Mouse (Mus musculus) hindbrain, postnatal 0 days (tissue): Measurements from ENCODE around the gene Snx4. TPM values are rescaled to one million over a fixed set of nuclear protein-coding genes. Genes with fewer than 3 reads are reported as not detected.

ENCODE experiments used
- ATAC-seq: fragments of 200-750 bp; cut with Nextera tagmentation; 2 replicates; pipeline ENCODE4 v1.8.0; 2017; ENCODE audit warnings: mild to moderate bottlenecking, moderate TSS enrichment, moderate library complexity
- DNase-seq: peaks from one replicate; pipeline ENCODE4 v3.0.0-alpha.2; 2015; ENCODE audit warnings: low spot score
- H3K27ac ChIP-seq: fragments of 300-500 bp; sonication (generic); 2 replicates; pipeline ENCODE4 v1.5.1; 2014; ENCODE audit warnings: mild to moderate bottlenecking
- H3K27me3 ChIP-seq: fragments of 300-500 bp; sonication (generic); 2 replicates; pipeline ENCODE4 v1.6.1; 2014; ENCODE audit warnings: low read length, mixed read lengths; ENCODE audit not compliant: insufficient read depth
- H3K36me3 ChIP-seq: fragments of 300-500 bp; sonication (generic); 2 replicates; pipeline ENCODE4 v1.6.1; 2014; ENCODE audit warnings: low read length, mixed read lengths; ENCODE audit not compliant: insufficient read depth
- H3K4me1 ChIP-seq: fragments of 300-500 bp; sonication (generic); 2 replicates; pipeline ENCODE4 v1.6.1; 2014; ENCODE audit warnings: antibody characterized with exemption, low read length, mixed read lengths; ENCODE audit not compliant: insufficient read depth
- H3K4me2 ChIP-seq: fragments of 300-500 bp; sonication (generic); 2 replicates; pipeline ENCODE4 v1.6.1; 2014; ENCODE audit warnings: low read depth, mild to moderate bottlenecking, low read length, moderate library complexity, mixed read lengths
- H3K4me3 ChIP-seq: fragments of 300-500 bp; sonication (generic); 2 replicates; pipeline ENCODE4 v1.5.1; 2014; ENCODE audit warnings: low read length
- H3K9ac ChIP-seq: fragments of 300-500 bp; sonication (generic); replicated peaks from 2 replicates; pipeline ENCODE4 v1.6.1; 2014; ENCODE audit warnings: mild to moderate bottlenecking, low read length, moderate library complexity, mixed read lengths
- H3K9me3 ChIP-seq: fragments of 300-500 bp; sonication (generic); 2 replicates; pipeline ENCODE4 v1.6.1; 2016; ENCODE audit warnings: low read length, mixed read lengths
- CTCF ChIP-seq: IDR thresholded peaks from 2 replicates; pipeline ENCODE4 v1.5.1; 2016; ENCODE audit warnings: antibody characterized with exemption, control low read depth, low read depth
- WGBS: fragments of 180-500 bp; shearing (Covaris S2); extraction: QIAGEN DNeasy Blood & Tissue Kit; methylation state at CpG from one replicate; pipeline ENCODE4 v1.1.7; 2014; 5-methylcytosine and 5-hydroxymethylcytosine counted together
- polyA plus RNA-seq: library from polyadenylated mRNA; unstranded; fragments of >200 nt; fragmentation: Nextera tagmentation; extraction: Ambion mirVana; gene quantifications from 2 replicates; pipeline ENCODE4 v1.2.1, GENCODE M21; 2015
- total RNA-seq: library from RNA; depleted of rRNA; stranded (reverse); fragments of >200 nt; gene quantifications from 2 replicates; pipeline ENCODE4 v1.2.3, GENCODE M21; 2014

The Snx4 gene
- total and polyA plus RNA-seq, 2 experiments from 2014 or later = 46.4 to 103 TPM

DNA sequence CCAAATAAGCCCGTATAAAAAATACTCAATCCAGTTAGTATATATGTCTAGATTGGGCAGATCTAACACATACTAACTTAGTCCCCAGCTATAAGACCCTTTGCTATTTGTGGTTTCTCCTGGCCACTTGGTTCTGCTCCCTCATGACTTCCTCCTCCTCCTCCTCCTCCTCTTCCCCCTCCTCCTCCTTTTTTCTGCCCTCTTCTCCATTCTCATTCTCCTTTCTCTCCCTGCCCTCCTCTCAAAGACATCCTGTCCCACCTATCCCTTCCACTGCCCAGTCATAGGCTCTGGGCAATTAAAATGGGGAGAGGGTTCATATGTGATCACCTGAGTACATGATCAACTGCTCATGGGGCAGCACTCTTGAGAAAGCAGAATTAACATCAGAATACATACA, 10.9 kb downstream of the Snx4 start:
- Histone ChIP-seq H3K27ac (no peak overlapping the region), H3K4me1 (no peaks in the 10 kb centered on the region), H3K36me3 (peaks cover 19% of the 10 kb centered on the region; the same call in 1 of the 2 replicates), H3K27me3 (no peaks in the 10 kb centered on the region), H3K4me3 (no peak overlapping the region), H3K4me2 (no peak overlapping the region), H3K9ac (no peak overlapping the region), H3K9me3 (no peaks in the 10 kb centered on the region)
- WGBS = 92% methylated on average over 1 of the region's 1 CpGs
- TF ChIP-seq CTCF = no peak
- DNase-seq (no peak), ATAC-seq (no peak)

DNA sequence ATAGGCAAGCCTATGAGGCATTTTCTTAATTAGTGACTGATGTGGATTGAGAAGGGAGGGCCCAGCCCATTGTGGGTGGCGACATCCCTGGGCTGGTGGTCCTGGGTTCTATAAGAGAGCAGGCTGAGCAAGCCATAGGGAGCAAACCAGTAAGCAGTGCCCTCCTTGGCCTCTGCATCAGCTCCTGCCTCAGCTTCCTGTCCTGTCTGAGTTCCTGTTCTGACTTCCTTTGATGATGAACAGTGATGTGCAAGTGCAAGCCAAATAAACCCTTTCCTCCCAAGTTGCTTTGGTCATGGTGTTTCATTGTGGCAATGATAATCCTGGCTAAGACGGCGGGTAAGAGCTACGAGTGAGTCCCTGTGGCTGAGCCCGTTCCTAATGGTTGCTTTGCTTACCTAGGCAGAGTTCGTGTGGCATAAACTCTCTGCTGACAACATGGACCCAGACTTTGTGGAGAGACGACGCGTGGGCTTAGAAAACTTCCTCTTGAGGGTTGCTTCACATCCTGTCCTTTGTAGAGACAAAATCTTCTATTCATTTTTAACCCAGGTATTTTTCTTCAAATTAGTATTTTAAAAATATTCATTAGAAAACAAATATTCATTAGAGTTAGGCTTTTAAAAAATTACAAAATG, 16.5 kb downstream of the Snx4 start:
- 93% methylated on average over 9 of the region's 9 CpGs for WGBS
- no peaks in the 10 kb centered on the region for H3K4me1 ChIP-seq
- no peaks in the 10 kb centered on the region for H3K9me3 ChIP-seq
- TF ChIP-seq CTCF = no peak
- no peaks in the 10 kb centered on the region for H3K27me3 ChIP-seq
- H3K36me3 ChIP-seq = peaks cover 40% of the 10 kb centered on the region; the same call in 1 of the 2 replicates
- DNase-seq = no peak
- no peak overlapping the region for H3K4me3 ChIP-seq
- H3K27ac ChIP-seq = no peak overlapping the region
- no peak overlapping the region for H3K4me2 ChIP-seq
- no peak for ATAC-seq
- no peak overlapping the region for H3K9ac ChIP-seq

DNA sequence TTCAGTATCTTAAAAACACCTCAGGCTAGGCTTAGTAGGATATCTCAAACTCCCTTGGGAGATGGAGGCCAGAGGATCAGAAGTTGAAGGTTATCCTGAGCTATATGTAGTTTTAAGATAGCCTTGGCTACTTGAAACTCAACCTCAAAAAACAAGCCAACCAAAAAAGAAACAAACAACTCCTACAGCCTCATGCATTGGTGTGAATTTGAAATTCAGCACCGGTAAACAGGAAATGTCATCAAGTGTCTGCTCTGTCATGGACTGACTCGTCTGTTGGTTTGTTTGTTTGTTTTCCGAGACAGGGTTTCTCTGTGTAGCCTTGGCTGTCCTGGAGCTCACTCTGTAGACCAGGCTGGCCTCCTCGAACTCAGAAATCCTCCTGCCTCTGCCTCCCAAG, 20.6 kb downstream of the Snx4 start:
- ATAC-seq = no peak
- H3K9me3 ChIP-seq = no peaks in the 10 kb centered on the region
- WGBS = 91% methylated on average over 4 of the region's 4 CpGs
- H3K4me3 ChIP-seq = no peak overlapping the region
- no peak for DNase-seq
- no peak for TF ChIP-seq CTCF
- H3K9ac ChIP-seq = no peak overlapping the region
- no peaks in the 10 kb centered on the region for H3K27me3 ChIP-seq
- no peak overlapping the region for H3K27ac ChIP-seq
- H3K4me2 ChIP-seq = no peak overlapping the region
- no peaks in the 10 kb centered on the region for H3K4me1 ChIP-seq
- H3K36me3 ChIP-seq = peaks cover 27% of the 10 kb centered on the region; the same call in 1 of the 2 replicates

DNA sequence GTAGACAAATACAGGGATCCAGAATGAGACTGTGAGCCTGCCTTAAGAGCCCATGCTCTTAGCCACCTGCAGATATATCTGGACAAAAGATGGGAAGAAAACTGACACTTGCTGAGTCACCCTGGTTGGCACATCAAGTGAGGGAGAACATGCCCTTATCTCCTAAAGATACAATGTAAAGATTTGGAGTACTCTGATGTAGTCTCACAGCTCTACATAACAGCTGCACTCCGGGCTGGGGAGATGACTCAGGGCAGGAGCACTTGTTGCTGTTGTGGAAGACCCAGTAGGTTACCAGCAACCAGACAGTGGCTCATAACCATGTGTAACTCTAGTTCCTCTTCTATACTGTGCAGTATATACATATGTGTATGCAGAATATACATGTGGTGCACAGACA, 31.8 kb downstream of the Snx4 start:
- no peaks in the 10 kb centered on the region for H3K9me3 ChIP-seq
- no peaks in the 10 kb centered on the region for H3K27me3 ChIP-seq
- ATAC-seq (no peak), DNase-seq (no peak)
- H3K4me2 ChIP-seq = no peak overlapping the region
- no peaks in the 10 kb centered on the region for H3K4me1 ChIP-seq
- H3K27ac ChIP-seq = no peak overlapping the region
- no peak overlapping the region for H3K9ac ChIP-seq
- peaks cover 40% of the 10 kb centered on the region for H3K36me3 ChIP-seq
- no peak overlapping the region for H3K4me3 ChIP-seq
- TF ChIP-seq CTCF = no peak
- 94% methylated on average over 1 of the region's 1 CpGs for WGBS

DNA sequence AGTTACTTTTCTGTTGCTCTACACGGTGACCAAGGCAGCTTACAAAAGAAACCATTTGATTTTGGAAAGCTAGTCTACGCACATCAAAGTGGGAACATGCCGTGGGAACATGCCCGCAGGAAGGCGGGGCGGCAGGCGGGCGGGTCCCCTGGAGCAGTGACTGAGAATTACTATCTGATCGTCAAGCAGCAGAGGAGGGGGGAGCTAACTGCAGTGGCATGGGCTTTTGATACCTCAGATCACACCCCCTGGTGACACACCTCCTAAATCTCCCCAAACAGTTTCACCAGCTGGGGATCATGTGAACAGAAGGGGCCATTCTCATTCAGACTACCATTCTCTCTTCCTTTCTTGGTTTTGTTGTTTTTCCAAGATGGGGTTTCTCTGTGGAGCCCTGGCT, 37.3 kb downstream of the Snx4 start:
- DNase-seq (no peak), ATAC-seq (no peak)
- Histone ChIP-seq H3K4me3 (no peak overlapping the region), H3K27me3 (no peaks in the 10 kb centered on the region), H3K9ac (no peak overlapping the region), H3K9me3 (no peaks in the 10 kb centered on the region), H3K36me3 (peaks cover 63% of the 10 kb centered on the region), H3K4me1 (no peaks in the 10 kb centered on the region), H3K27ac (no peak overlapping the region), H3K4me2 (no peak overlapping the region)
- no peak for TF ChIP-seq CTCF
- WGBS = 83% methylated on average over 9 of the region's 9 CpGs

DNA sequence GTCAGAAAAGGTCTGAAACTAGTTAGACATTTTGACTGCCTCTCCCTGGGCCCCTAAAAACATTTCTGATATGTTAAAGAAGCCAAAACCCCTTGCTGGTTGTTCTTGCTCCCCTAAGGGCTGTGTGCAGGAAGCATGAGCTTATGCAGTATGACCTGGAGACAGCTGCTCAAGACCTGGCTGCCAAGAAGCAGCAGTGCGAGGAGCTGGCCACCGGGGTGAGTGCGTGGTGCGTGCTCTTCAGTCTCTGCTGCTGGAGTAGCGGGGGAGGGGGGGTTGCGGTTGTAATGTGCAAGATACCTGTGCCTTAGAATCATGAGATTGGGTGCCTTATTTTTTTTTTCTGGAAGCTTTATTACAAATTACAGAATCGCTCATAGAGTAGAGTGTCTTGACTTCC, 38.7 kb downstream of the Snx4 start:
- Histone ChIP-seq H3K27ac (no peak overlapping the region), H3K4me2 (no peak overlapping the region), H3K27me3 (no peaks in the 10 kb centered on the region), H3K9ac (no peak overlapping the region), H3K4me3 (no peak overlapping the region), H3K36me3 (peaks cover 70% of the 10 kb centered on the region), H3K4me1 (no peaks in the 10 kb centered on the region), H3K9me3 (no peaks in the 10 kb centered on the region)
- no peak for TF ChIP-seq CTCF
- DNase-seq (peak; percentile 55), ATAC-seq (no peak)
- 67% methylated on average over 7 of the region's 7 CpGs for WGBS

DNA sequence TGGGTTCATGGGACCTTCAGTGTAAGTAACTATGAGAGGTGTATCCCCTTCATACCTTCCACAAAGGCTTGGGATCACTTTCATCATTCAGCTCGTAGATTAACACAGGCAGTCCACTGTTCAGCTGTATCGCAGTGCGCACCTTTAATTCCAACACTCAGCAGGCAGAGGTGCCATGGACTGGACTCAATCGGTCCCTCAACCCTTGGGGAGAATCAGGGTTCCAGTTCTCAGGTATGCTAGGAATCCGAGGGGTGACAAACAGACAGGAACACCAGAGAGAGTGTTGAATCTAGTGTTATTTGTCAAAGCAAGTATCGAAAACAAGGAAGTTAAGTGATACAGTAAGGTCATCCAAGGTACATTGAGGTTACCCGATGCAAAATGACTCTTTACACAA, 41.0 kb downstream of the Snx4 start:
- DNase-seq (no peak), ATAC-seq (no peak)
- peaks cover 72% of the 10 kb centered on the region for H3K36me3 ChIP-seq
- no peak overlapping the region for H3K4me3 ChIP-seq
- H3K27ac ChIP-seq = no peak overlapping the region
- no peaks in the 10 kb centered on the region for H3K9me3 ChIP-seq
- no peaks in the 10 kb centered on the region for H3K27me3 ChIP-seq
- WGBS = 99% methylated on average over 7 of the region's 7 CpGs
- no peak for TF ChIP-seq CTCF
- no peak overlapping the region for H3K9ac ChIP-seq
- H3K4me2 ChIP-seq = no peak overlapping the region
- no peaks in the 10 kb centered on the region for H3K4me1 ChIP-seq
